Mouse (Mus musculus): ENCODE data around the gene Hoxd11. TPM values are rescaled to one million over a fixed set of nuclear protein-coding genes. Genes with fewer than 3 reads are reported as not detected.

The Hoxd11 gene
- polyA plus RNA-seq, 1 experiment from 2014 or later: not detected

GRCm38 (mm10) chr2:74715504-74716241, 36.3 kb downstream of the Hoxd11 start:
- Histone ChIP-seq H3K36me3 (ENCODE audit: control insufficient read depth, insufficient read depth, low read length) (no peaks in the 10 kb centered on the region), H3K4me2 (peak overlapping the region; percentile 28; the same call in 1 of the 2 replicates), H3K4me1 (ENCODE audit: control insufficient read depth, insufficient read depth, low read length) (no peaks in the 10 kb centered on the region), H3K27ac (ENCODE audit: low read depth, low read length) (no peak overlapping the region), H3K4me3 (ENCODE audit: low read depth, low read length) (no peak overlapping the region), H3K9ac (ENCODE audit: low read length) (no peak overlapping the region), H3K27me3 (ENCODE audit: control insufficient read depth, insufficient read depth, low read length) (peaks cover 97% of the 10 kb centered on the region), H3K9me3 (ENCODE audit: control insufficient read depth, low read length) (no peaks in the 10 kb centered on the region)
- ATAC-seq (ENCODE audit: low FRiP score) (peak; percentile 79), DNase-seq (ENCODE audit: low spot score, missing footprints) (peak; percentile 93)
- 2% methylated on average over 26 of the region's 26 CpGs for WGBS

- peaks cover 99% of the 10 kb centered on the region for H3K27me3 ChIP-seq (ENCODE audit: control insufficient read depth, insufficient read depth, low read length)
- H3K27ac ChIP-seq (ENCODE audit: low read depth, low read length): no peak overlapping the region
- no peak overlapping the region for H3K4me3 ChIP-seq (ENCODE audit: low read depth, low read length)
- no peak overlapping the region for H3K9ac ChIP-seq (ENCODE audit: low read length)
- DNase-seq (ENCODE audit: low spot score, missing footprints): no peak
- no peaks in the 10 kb centered on the region for H3K9me3 ChIP-seq (ENCODE audit: control insufficient read depth, low read length)
- no peaks in the 10 kb centered on the region for H3K4me1 ChIP-seq (ENCODE audit: control insufficient read depth, insufficient read depth, low read length)
- no peak for ATAC-seq (ENCODE audit: low FRiP score)
- H3K4me2 ChIP-seq: no peak overlapping the region
- 4% methylated on average over 2 of the region's 2 CpGs for WGBS
- no peaks in the 10 kb centered on the region for H3K36me3 ChIP-seq (ENCODE audit: control insufficient read depth, insufficient read depth, low read length)
Observed at GRCm38 (mm10) chr2:74720384-74720783, 41.0 kb downstream of the Hoxd11 start.

GRCm38 (mm10) chr2:74720955-74721491, 41.7 kb downstream of the Hoxd11 start:
- Histone ChIP-seq H3K27ac (ENCODE audit: low read depth, low read length) (no peak overlapping the region), H3K4me1 (ENCODE audit: control insufficient read depth, insufficient read depth, low read length) (no peaks in the 10 kb centered on the region), H3K9me3 (ENCODE audit: control insufficient read depth, low read length) (no peaks in the 10 kb centered on the region), H3K27me3 (ENCODE audit: control insufficient read depth, insufficient read depth, low read length) (peaks cover 99% of the 10 kb centered on the region), H3K4me2 (no peak overlapping the region), H3K4me3 (ENCODE audit: low read depth, low read length) (no peak overlapping the region), H3K36me3 (ENCODE audit: control insufficient read depth, insufficient read depth, low read length) (no peaks in the 10 kb centered on the region), H3K9ac (ENCODE audit: low read length) (no peak overlapping the region)
- WGBS: 7% methylated on average over 5 of the region's 5 CpGs
- ATAC-seq (ENCODE audit: low FRiP score) (no peak), DNase-seq (ENCODE audit: low spot score, missing footprints) (no peak)

GRCm38 (mm10) chr2:74721882-74722281, 42.5 kb downstream of the Hoxd11 start:
- no peak overlapping the region for H3K9ac ChIP-seq (ENCODE audit: low read length)
- H3K4me2 ChIP-seq: no peak overlapping the region
- WGBS: 6% methylated on average over 6 of the region's 6 CpGs
- H3K36me3 ChIP-seq (ENCODE audit: control insufficient read depth, insufficient read depth, low read length): no peaks in the 10 kb centered on the region
- no peak for DNase-seq (ENCODE audit: low spot score, missing footprints)
- no peak overlapping the region for H3K27ac ChIP-seq (ENCODE audit: low read depth, low read length)
- H3K9me3 ChIP-seq (ENCODE audit: control insufficient read depth, low read length): no peaks in the 10 kb centered on the region
- ATAC-seq (ENCODE audit: low FRiP score): no peak
- no peak overlapping the region for H3K4me3 ChIP-seq (ENCODE audit: low read depth, low read length)
- peaks cover 99% of the 10 kb centered on the region for H3K27me3 ChIP-seq (ENCODE audit: control insufficient read depth, insufficient read depth, low read length)
- no peaks in the 10 kb centered on the region for H3K4me1 ChIP-seq (ENCODE audit: control insufficient read depth, insufficient read depth, low read length)

- Histone ChIP-seq H3K36me3 (ENCODE audit: control insufficient read depth, insufficient read depth, low read length) (no peaks in the 10 kb centered on the region), H3K27me3 (ENCODE audit: control insufficient read depth, insufficient read depth, low read length) (peaks cover 99% of the 10 kb centered on the region), H3K27ac (ENCODE audit: low read depth, low read length) (no peak overlapping the region), H3K4me1 (ENCODE audit: control insufficient read depth, insufficient read depth, low read length) (peaks cover 6% of the 10 kb centered on the region), H3K4me3 (ENCODE audit: low read depth, low read length) (no peak overlapping the region), H3K4me2 (no peak overlapping the region), H3K9me3 (ENCODE audit: control insufficient read depth, low read length) (no peaks in the 10 kb centered on the region), H3K9ac (ENCODE audit: low read length) (no peak overlapping the region)
- ATAC-seq (ENCODE audit: low FRiP score): no peak
- WGBS: under 1% methylated on average over 8 of the region's 8 CpGs
- no peak for DNase-seq (ENCODE audit: low spot score, missing footprints)
Observed at GRCm38 (mm10) chr2:74722949-74723348, 43.6 kb downstream of the Hoxd11 start.

- Histone ChIP-seq H3K4me3 (ENCODE audit: low read depth, low read length) (no peak overlapping the region), H3K27ac (ENCODE audit: low read depth, low read length) (no peak overlapping the region), H3K9ac (ENCODE audit: low read length) (no peak overlapping the region), H3K9me3 (ENCODE audit: control insufficient read depth, low read length) (no peaks in the 10 kb centered on the region), H3K4me1 (ENCODE audit: control insufficient read depth, insufficient read depth, low read length) (peaks cover 6% of the 10 kb centered on the region), H3K36me3 (ENCODE audit: control insufficient read depth, insufficient read depth, low read length) (no peaks in the 10 kb centered on the region), H3K4me2 (no peak overlapping the region), H3K27me3 (ENCODE audit: control insufficient read depth, insufficient read depth, low read length) (peaks cover 100% of the 10 kb centered on the region)
- ATAC-seq (ENCODE audit: low FRiP score): no peak
- DNase-seq (ENCODE audit: low spot score, missing footprints): no peak
- WGBS: 6% methylated on average over 7 of the region's 7 CpGs
Observed at GRCm38 (mm10) chr2:74724244-74725015, 45.1 kb downstream of the Hoxd11 start.

- Histone ChIP-seq H3K9me3 (ENCODE audit: control insufficient read depth, low read length) (no peaks in the 10 kb centered on the region), H3K4me3 (ENCODE audit: low read depth, low read length) (no peak overlapping the region), H3K36me3 (ENCODE audit: control insufficient read depth, insufficient read depth, low read length) (no peaks in the 10 kb centered on the region), H3K9ac (ENCODE audit: low read length) (no peak overlapping the region), H3K27me3 (ENCODE audit: control insufficient read depth, insufficient read depth, low read length) (peaks cover 98% of the 10 kb centered on the region), H3K4me1 (ENCODE audit: control insufficient read depth, insufficient read depth, low read length) (peaks cover 6% of the 10 kb centered on the region), H3K27ac (ENCODE audit: low read depth, low read length) (no peak overlapping the region), H3K4me2 (no peak overlapping the region)
- peak; percentile 95 for DNase-seq (ENCODE audit: low spot score, missing footprints)
- WGBS: under 1% methylated on average over 17 of the region's 17 CpGs
- ATAC-seq (ENCODE audit: low FRiP score): no peak
Observed at GRCm38 (mm10) chr2:74725171-74725570, 45.8 kb downstream of the Hoxd11 start.

- H3K4me3 ChIP-seq (ENCODE audit: low read depth, low read length): 0 out of 2 replicates have a peak within 1 kb of the TSS, but pooled peaks have one; percentile 3
- ATAC-seq (ENCODE audit: low FRiP score): no peak
- H3K27ac ChIP-seq (ENCODE audit: low read depth, low read length): no peak within 1 kb of the TSS
- no peak within 1 kb of the TSS for H3K9ac ChIP-seq (ENCODE audit: low read length)
- 5% methylated on average over 5 of the region's 5 CpGs for WGBS
- H3K36me3 ChIP-seq (ENCODE audit: control insufficient read depth, insufficient read depth, low read length): no peaks in the 10 kb centered on the region
- H3K9me3 ChIP-seq (ENCODE audit: control insufficient read depth, low read length): no peaks in the 10 kb centered on the region
- H3K27me3 ChIP-seq (ENCODE audit: control insufficient read depth, insufficient read depth, low read length): peaks cover 97% of the 10 kb centered on the region
- DNase-seq (ENCODE audit: low spot score, missing footprints): no peak
- H3K4me2 ChIP-seq: no peak within 1 kb of the TSS
- peaks cover 6% of the 10 kb centered on the region for H3K4me1 ChIP-seq (ENCODE audit: control insufficient read depth, insufficient read depth, low read length)
Observed at GRCm38 (mm10) chr2:74726551-74726950, 47.2 kb downstream of the Hoxd11 start, which contains the start of gene Gm28230. Gene Gm28230 (plus strand): TSS chr2:74726728.
